Mouse (Mus musculus) thymus, adult 2 months (tissue): ENCODE data around the gene Fbxl7. TPM values are rescaled to one million over a fixed set of nuclear protein-coding genes. Genes with fewer than 3 reads are reported as not detected.

Experiments used
- DNase-seq: peaks from one replicate; pipeline ENCODE4 v3.0.0; 2021
- H3K27ac ChIP-seq: fragments of 200-500 bp; 2 replicates; pipeline ENCODE4 v1.5.1; 2012; ENCODE audit warnings: low read length, control low read depth; ENCODE audit not compliant: control insufficient read depth, insufficient read depth
- H3K27me3 ChIP-seq: fragments of 200-500 bp; 2 replicates; pipeline ENCODE4 v1.6.1; 2012; ENCODE audit warnings: mild to moderate bottlenecking, low read length, moderate library complexity, mixed read lengths; ENCODE audit not compliant: control insufficient read depth, insufficient read depth
- H3K36me3 ChIP-seq: fragments of 200-500 bp; 2 replicates; pipeline ENCODE4 v1.6.1; 2012; ENCODE audit warnings: mild to moderate bottlenecking, low read length, moderate library complexity; ENCODE audit not compliant: control insufficient read depth, insufficient read depth
- H3K4me1 ChIP-seq: fragments of 200-500 bp; replicated peaks from 2 replicates; pipeline ENCODE4 v1.6.1; 2012; ENCODE audit warnings: low read length; ENCODE audit not compliant: control insufficient read depth, insufficient read depth
- H3K4me3 ChIP-seq: fragments of 200-500 bp; 2 replicates; pipeline ENCODE4 v1.5.1; 2012; ENCODE audit warnings: mild to moderate bottlenecking, low read length, control low read depth, moderate library complexity; ENCODE audit not compliant: control insufficient read depth, insufficient read depth
- CTCF ChIP-seq: fragments of 200-500 bp; IDR thresholded peaks from 2 replicates; pipeline ENCODE4 v1.5.1; 2012; ENCODE audit warnings: mild to moderate bottlenecking, control low read depth, low read length, moderate library complexity, borderline replicate concordance; ENCODE audit not compliant: control insufficient read depth, poor library complexity, insufficient read depth; ENCODE audit errors: extremely low read depth
- POLR2A ChIP-seq: fragments of 200-500 bp; IDR thresholded peaks from 2 replicates; pipeline ENCODE4 v1.6.1; 2012; ENCODE audit warnings: mild to moderate bottlenecking, low read length, control low read depth, moderate library complexity; ENCODE audit not compliant: control insufficient read depth, poor library complexity, insufficient read depth; ENCODE audit errors: extremely low read depth
- WGBS: fragments of 180-500 bp; shearing (Covaris S2); methylation state at CpG from one replicate; pipeline ENCODE4 v1.1.7; 2018; 5-methylcytosine and 5-hydroxymethylcytosine counted together
- polyA plus RNA-seq: library from polyadenylated mRNA; depleted of rRNA; stranded (reverse); fragments of >200 nt; gene quantifications from 2 replicates; pipeline ENCODE4 v1.2.3, GENCODE M21; 2012; rRNA removed

Gene Fbxl7
- 0.87 and 1.0 TPM in 2 replicates for polyA plus RNA-seq

- Histone ChIP-seq H3K36me3 (no peaks in the 10 kb centered on the region), H3K4me1 (no peaks in the 10 kb centered on the region), H3K27ac (no peak within 1 kb of the TSS), H3K4me3 (peak within 1 kb of the TSS; percentile 11; the same call in 1 of the 2 replicates), H3K27me3 (no peaks in the 10 kb centered on the region; the same call in 1 of the 2 replicates)
- WGBS, result 2% methylated on average over 58 of the region's 58 CpGs
- no peak for DNase-seq
- TF ChIP-seq POLR2A (no peak), CTCF (no peak)
These were observed at the start of gene Fbxl7 for GRCm38 (mm10) chr15:26895251-26895711. Gene Fbxl7, minus strand, starts transcription at chr15:26895580.

DNA sequence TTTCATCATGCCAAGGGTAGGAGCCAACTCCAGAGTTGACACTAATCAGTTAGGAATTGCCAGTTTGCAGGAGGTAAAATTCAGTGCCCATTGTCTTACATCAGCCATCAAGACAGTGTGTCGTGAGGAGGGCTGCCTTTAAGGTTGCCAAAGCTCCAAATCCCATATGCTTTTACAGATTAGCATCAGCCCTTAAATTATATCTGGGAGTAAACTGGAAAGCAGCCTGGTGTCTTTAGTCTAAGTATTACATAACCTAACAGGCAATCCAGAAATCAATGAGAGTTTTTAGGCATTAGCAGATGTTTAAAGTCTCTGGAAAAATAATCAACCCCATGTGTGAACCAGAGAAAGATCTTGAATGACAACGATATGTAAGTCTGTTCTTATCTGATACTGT lies 26.6 kb upstream of the Fbxl7 start:
- 92% methylated on average over 2 of the region's 2 CpGs for WGBS
- TF ChIP-seq CTCF (no peak), POLR2A (no peak)
- no peak overlapping the region for H3K4me3 ChIP-seq

DNA sequence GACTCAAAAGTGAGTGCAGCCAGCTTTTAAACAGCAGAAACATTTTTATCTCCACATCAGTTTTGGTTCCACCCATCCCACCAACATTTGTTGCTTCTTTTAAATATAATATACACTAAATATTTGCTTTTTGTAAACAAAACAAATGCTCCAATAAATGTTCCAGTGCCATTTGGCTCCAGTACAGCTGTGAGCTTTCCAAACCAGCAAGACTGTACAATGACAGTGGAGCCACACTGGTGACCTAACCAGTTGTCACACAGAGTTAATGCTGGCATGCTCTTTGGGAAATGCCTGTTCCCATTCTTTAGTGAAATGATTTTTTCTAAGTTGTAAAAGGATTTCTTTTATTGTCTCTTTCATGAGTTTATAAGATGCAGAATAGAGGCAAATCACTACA lies 18.0 kb upstream of the Fbxl7 start:
- Histone ChIP-seq H3K27me3 (no peaks in the 10 kb centered on the region), H3K4me3 (no peak overlapping the region), H3K4me1 (no peaks in the 10 kb centered on the region), H3K27ac (no peak overlapping the region), H3K36me3 (no peaks in the 10 kb centered on the region)
- TF ChIP-seq POLR2A (no peak), CTCF (no peak)
- DNase-seq, result no peak

More for the DNA sequence above, 26.6 kb upstream of the Fbxl7 start:
- Histone ChIP-seq H3K27me3 (no peaks in the 10 kb centered on the region), H3K4me1 (no peaks in the 10 kb centered on the region), H3K27ac (no peak overlapping the region), H3K36me3 (no peaks in the 10 kb centered on the region)
- no peak for DNase-seq

- no peaks in the 10 kb centered on the region; the same call in 1 of the 2 replicates for H3K27me3 ChIP-seq
- no peak for TF ChIP-seq POLR2A
- TF ChIP-seq CTCF, result no peak
- no peaks in the 10 kb centered on the region for H3K36me3 ChIP-seq
- DNase-seq, result no peak
- H3K4me1 ChIP-seq, result no peaks in the 10 kb centered on the region
- 5% methylated on average over 14 of the region's 14 CpGs for WGBS
- no peak overlapping the region for H3K4me3 ChIP-seq
- no peak overlapping the region for H3K27ac ChIP-seq
These were observed 381 bp upstream of the Fbxl7 start for GRCm38 (mm10) chr15:26895761-26896160.

DNA sequence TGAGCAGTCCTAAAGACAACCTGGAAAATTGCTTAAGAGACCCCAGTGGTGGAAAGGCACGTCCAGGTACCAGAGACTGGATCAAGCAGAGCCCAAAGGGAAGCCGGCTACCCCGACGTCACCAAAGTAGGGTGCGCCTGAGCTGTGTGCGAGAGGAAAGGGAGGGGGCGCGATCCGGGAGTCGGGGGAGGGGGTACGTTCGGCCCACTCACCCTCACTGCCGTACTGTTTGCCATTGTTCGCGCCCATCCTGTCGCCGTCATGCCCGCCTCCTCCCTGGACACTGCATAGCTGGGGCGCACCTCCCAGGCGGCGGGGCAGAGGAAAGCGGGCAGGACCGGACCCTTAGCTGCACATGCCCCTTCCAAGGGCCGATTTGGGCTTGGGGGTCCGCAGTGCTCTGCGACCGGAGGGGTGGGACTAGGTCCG lies 565 bp downstream of the Fbxl7 start:
- no peak for TF ChIP-seq CTCF
- TF ChIP-seq POLR2A, result no peak
- H3K36me3 ChIP-seq, result no peaks in the 10 kb centered on the region
- no peak for DNase-seq
- H3K27me3 ChIP-seq, result no peaks in the 10 kb centered on the region; the same call in 1 of the 2 replicates
- no peaks in the 10 kb centered on the region for H3K4me1 ChIP-seq
- peak overlapping the region; percentile 11; the same call in 1 of the 2 replicates for H3K4me3 ChIP-seq
- H3K27ac ChIP-seq, result no peak overlapping the region
- WGBS, result 5% methylated on average over 28 of the region's 28 CpGs

GRCm38 (mm10) chr15:26894031-26894655 lies 1.2 kb downstream of the Fbxl7 start:
- 28% methylated on average over 12 of the region's 12 CpGs for WGBS
- Histone ChIP-seq H3K4me1 (no peaks in the 10 kb centered on the region), H3K4me3 (no peak overlapping the region), H3K27ac (no peak overlapping the region), H3K27me3 (no peaks in the 10 kb centered on the region; the same call in 1 of the 2 replicates), H3K36me3 (no peaks in the 10 kb centered on the region)
- no peak for DNase-seq
- TF ChIP-seq POLR2A (no peak), CTCF (no peak)

DNA sequence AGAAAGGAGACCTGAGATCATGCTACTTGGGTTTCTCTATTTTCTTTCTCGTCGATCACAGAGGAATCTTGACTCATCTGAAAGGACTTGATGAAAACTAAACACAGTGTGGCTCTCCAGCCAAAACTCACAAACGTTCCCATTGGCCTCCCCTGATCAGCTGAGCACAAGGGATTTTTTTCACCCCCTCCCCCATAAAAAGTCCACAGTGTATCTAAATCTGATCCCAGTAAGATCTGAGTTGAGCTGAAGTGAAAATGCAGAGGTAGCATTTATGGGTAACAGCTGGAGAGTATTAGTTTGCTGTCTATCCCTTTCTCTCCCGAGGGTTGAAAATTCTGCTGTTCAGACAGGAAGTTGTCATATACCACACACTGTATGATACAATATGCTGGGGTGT lies 2.2 kb downstream of the Fbxl7 start:
- Histone ChIP-seq H3K4me3 (no peak overlapping the region), H3K27me3 (no peaks in the 10 kb centered on the region; the same call in 1 of the 2 replicates), H3K36me3 (no peaks in the 10 kb centered on the region), H3K4me1 (no peaks in the 10 kb centered on the region), H3K27ac (no peak overlapping the region)
- DNase-seq, result no peak
- TF ChIP-seq POLR2A (no peak), CTCF (no peak)
- WGBS, result 60% methylated on average over 4 of the region's 4 CpGs
